Mouse (Mus musculus) liver, embryonic 13.5 days (tissue): ENCODE measurements at regions not wholly inside any gene's neighbourhood (a gene's known extent, or its start where the extent isn't known, plus 50 kb on each side); places are given as distances from the start of the nearest gene placed in this dataset.
A peak's percentile ranks its signal among the peaks of the same experiment; 100 is the strongest.

Source experiments
- ATAC-seq: fragments of 200-750 bp; cut with Nextera tagmentation; 2 replicates; pipeline ENCODE4 v1.8.0; 2017; ENCODE audit warnings: low read depth, mild to moderate bottlenecking, moderate number of reproducible peaks, moderate library complexity
- DNase-seq: peaks from one replicate; pipeline ENCODE4 v3.0.0; 2022
- H3K27ac ChIP-seq: fragments of 300-500 bp; sonication (generic); 2 replicates; pipeline ENCODE4 v1.5.1; 2015; ENCODE audit warnings: moderate library complexity, mild to moderate bottlenecking, inconsistent platforms
- H3K27me3 ChIP-seq: fragments of 300-500 bp; sonication (generic); 2 replicates; pipeline ENCODE4 v1.6.1; 2015; ENCODE audit warnings: mild to moderate bottlenecking, inconsistent platforms
- H3K36me3 ChIP-seq: fragments of 300-500 bp; sonication (generic); 2 replicates; pipeline ENCODE4 v1.6.1; 2015; ENCODE audit warnings: mild to moderate bottlenecking, inconsistent platforms
- H3K4me1 ChIP-seq: fragments of 300-500 bp; sonication (generic); replicated peaks from 2 replicates; pipeline ENCODE4 v1.6.1; 2015; ENCODE audit warnings: inconsistent platforms
- H3K4me2 ChIP-seq: fragments of 300-500 bp; sonication (generic); 2 replicates; pipeline ENCODE4 v1.6.1; 2015; ENCODE audit warnings: inconsistent platforms, mild to moderate bottlenecking, moderate library complexity
- H3K4me3 ChIP-seq: fragments of 300-500 bp; sonication (generic); replicated peaks from 2 replicates; pipeline ENCODE4 v1.5.1; 2015; ENCODE audit warnings: mild to moderate bottlenecking, inconsistent platforms
- H3K9ac ChIP-seq: fragments of 300-500 bp; sonication (generic); 2 replicates; pipeline ENCODE4 v1.6.1; 2015; ENCODE audit warnings: mild to moderate bottlenecking, inconsistent platforms
- H3K9me3 ChIP-seq: fragments of 300-500 bp; sonication (generic); replicated peaks from 2 replicates; pipeline ENCODE4 v1.6.1; 2016; ENCODE audit warnings: inconsistent platforms
- WGBS: fragments of 180-500 bp; shearing (Covaris S2); methylation state at CpG from one replicate; pipeline ENCODE4 v1.1.7; 2015; ENCODE audit not compliant: insufficient replicate concordance; 5-methylcytosine and 5-hydroxymethylcytosine counted together

GRCm38 (mm10) chr3:131698070-131698750, 133.6 kb downstream of the Papss1 start:
- DNase-seq (no peak), ATAC-seq (no peak)
- H3K9ac ChIP-seq, result no peak overlapping the region
- H3K27ac ChIP-seq, result no peak overlapping the region
- H3K4me3 ChIP-seq, result no peak overlapping the region
- H3K36me3 ChIP-seq, result no peaks in the 10 kb centered on the region
- WGBS, result 52% methylated on average over 3 of the region's 3 CpGs
- no peak overlapping the region for H3K4me2 ChIP-seq
- no peaks in the 10 kb centered on the region for H3K4me1 ChIP-seq
- H3K9me3 ChIP-seq, result no peaks in the 10 kb centered on the region
- H3K27me3 ChIP-seq, result no peaks in the 10 kb centered on the region

GRCm38 (mm10) chr3:131703134-131703533, 138.6 kb downstream of the Papss1 start:
- Histone ChIP-seq H3K36me3 (no peaks in the 10 kb centered on the region), H3K9ac (no peak overlapping the region), H3K27ac (no peak overlapping the region), H3K9me3 (no peaks in the 10 kb centered on the region), H3K4me2 (no peak overlapping the region), H3K27me3 (no peaks in the 10 kb centered on the region), H3K4me1 (no peaks in the 10 kb centered on the region), H3K4me3 (no peak overlapping the region)
- DNase-seq (no peak), ATAC-seq (no peak)

GRCm38 (mm10) chr3:131713532-131713931, 149.0 kb downstream of the Papss1 start:
- no peak for DNase-seq
- Histone ChIP-seq H3K27ac (no peak overlapping the region), H3K9ac (no peak overlapping the region), H3K4me1 (no peaks in the 10 kb centered on the region), H3K9me3 (no peaks in the 10 kb centered on the region), H3K4me3 (no peak overlapping the region), H3K4me2 (no peak overlapping the region), H3K27me3 (no peaks in the 10 kb centered on the region), H3K36me3 (no peaks in the 10 kb centered on the region)
- 59% methylated on average over 8 of the region's 8 CpGs for WGBS
- ATAC-seq, result no peak

- DNase-seq, result no peak
- H3K9me3 ChIP-seq, result no peaks in the 10 kb centered on the region
- H3K36me3 ChIP-seq, result no peaks in the 10 kb centered on the region
- ATAC-seq, result no peak
- no peak overlapping the region for H3K27ac ChIP-seq
- H3K27me3 ChIP-seq, result no peaks in the 10 kb centered on the region
- no peaks in the 10 kb centered on the region for H3K4me1 ChIP-seq
- H3K4me3 ChIP-seq, result no peak overlapping the region
- 60% methylated on average over 8 of the region's 8 CpGs for WGBS
- no peak overlapping the region for H3K4me2 ChIP-seq
- H3K9ac ChIP-seq, result no peak overlapping the region
These were observed 154.2 kb downstream of the Papss1 start for GRCm38 (mm10) chr3:131718761-131719160.

- Histone ChIP-seq H3K27ac (peak overlapping the region; percentile 34; the same call in 1 of the 2 replicates), H3K4me1 (peaks cover 7% of the 10 kb centered on the region), H3K4me3 (no peak overlapping the region), H3K9me3 (no peaks in the 10 kb centered on the region), H3K4me2 (peak overlapping the region; percentile 28), H3K36me3 (no peaks in the 10 kb centered on the region), H3K9ac (no peak overlapping the region), H3K27me3 (no peaks in the 10 kb centered on the region)
- peak; percentile 100 for ATAC-seq
- 25% methylated on average over 3 of the region's 3 CpGs for WGBS
- peak; percentile 8 for DNase-seq
These were observed 164.1 kb downstream of the Papss1 start for GRCm38 (mm10) chr3:131728618-131729017.

GRCm38 (mm10) chr3:131734226-131734625, 169.7 kb downstream of the Papss1 start:
- 66% methylated on average over 6 of the region's 6 CpGs for WGBS
- H3K36me3 ChIP-seq, result no peaks in the 10 kb centered on the region
- H3K27ac ChIP-seq, result no peak overlapping the region
- DNase-seq (no peak), ATAC-seq (no peak)
- H3K9ac ChIP-seq, result no peak overlapping the region
- H3K4me3 ChIP-seq, result no peak overlapping the region
- H3K4me2 ChIP-seq, result no peak overlapping the region
- H3K27me3 ChIP-seq, result no peaks in the 10 kb centered on the region
- peaks cover under 1% of the 10 kb centered on the region; the same call in 1 of the 2 replicates for H3K4me1 ChIP-seq
- no peaks in the 10 kb centered on the region for H3K9me3 ChIP-seq

- no peaks in the 10 kb centered on the region for H3K27me3 ChIP-seq
- H3K27ac ChIP-seq, result no peak overlapping the region
- no peaks in the 10 kb centered on the region for H3K9me3 ChIP-seq
- no peak overlapping the region for H3K4me2 ChIP-seq
- no peak overlapping the region for H3K4me3 ChIP-seq
- no peak overlapping the region for H3K9ac ChIP-seq
- no peaks in the 10 kb centered on the region for H3K36me3 ChIP-seq
- no peaks in the 10 kb centered on the region for H3K4me1 ChIP-seq
- ATAC-seq, result no peak
- DNase-seq, result no peak
- WGBS, result 64% methylated on average over 6 of the region's 6 CpGs
These were observed 172.9 kb downstream of the Papss1 start for GRCm38 (mm10) chr3:131737461-131737860.

GRCm38 (mm10) chr3:131737953-131738598, 173.5 kb downstream of the Papss1 start:
- no peak overlapping the region for H3K27ac ChIP-seq

GRCm38 (mm10) chr3:131755537-131755936, 191.0 kb downstream of the Papss1 start:
- no peaks in the 10 kb centered on the region for H3K4me1 ChIP-seq
- no peak overlapping the region for H3K9ac ChIP-seq
- H3K9me3 ChIP-seq, result 0 out of 2 replicates have a peak, but pooled peaks cover 3% of the 10 kb centered on the region
- WGBS, result 45% methylated on average over 2 of the region's 2 CpGs
- H3K4me3 ChIP-seq, result no peak overlapping the region
- ATAC-seq (no peak), DNase-seq (no peak)
- no peak overlapping the region for H3K4me2 ChIP-seq
- H3K27me3 ChIP-seq, result no peaks in the 10 kb centered on the region
- no peak overlapping the region for H3K27ac ChIP-seq
- H3K36me3 ChIP-seq, result no peaks in the 10 kb centered on the region

More at GRCm38 (mm10) chr3:131737953-131738598, 173.5 kb downstream of the Papss1 start:
- DNase-seq (no peak), ATAC-seq (no peak)
- Histone ChIP-seq H3K36me3 (no peaks in the 10 kb centered on the region), H3K4me2 (no peak overlapping the region), H3K4me1 (no peaks in the 10 kb centered on the region), H3K4me3 (no peak overlapping the region), H3K9me3 (no peaks in the 10 kb centered on the region), H3K27me3 (no peaks in the 10 kb centered on the region), H3K9ac (no peak overlapping the region)
- 71% methylated on average over 17 of the region's 17 CpGs for WGBS

GRCm38 (mm10) chr3:131756126-131756525, 191.6 kb downstream of the Papss1 start:
- H3K27ac ChIP-seq, result no peak overlapping the region
- no peaks in the 10 kb centered on the region for H3K27me3 ChIP-seq
- ATAC-seq, result no peak
- WGBS, result 55% methylated on average over 5 of the region's 5 CpGs
- H3K36me3 ChIP-seq, result no peaks in the 10 kb centered on the region
- DNase-seq, result no peak
- H3K4me2 ChIP-seq, result no peak overlapping the region
- no peaks in the 10 kb centered on the region for H3K4me1 ChIP-seq
- H3K4me3 ChIP-seq, result no peak overlapping the region
- H3K9ac ChIP-seq, result no peak overlapping the region
- 0 out of 2 replicates have a peak, but pooled peaks cover 3% of the 10 kb centered on the region for H3K9me3 ChIP-seq

GRCm38 (mm10) chr3:131769976-131770375, 205.4 kb downstream of the Papss1 start:
- Histone ChIP-seq H3K9me3 (no peaks in the 10 kb centered on the region; the same call in 1 of the 2 replicates), H3K4me1 (no peaks in the 10 kb centered on the region), H3K4me2 (no peak overlapping the region), H3K27me3 (no peaks in the 10 kb centered on the region), H3K9ac (no peak overlapping the region), H3K36me3 (no peaks in the 10 kb centered on the region), H3K4me3 (no peak overlapping the region), H3K27ac (no peak overlapping the region)
- no peak for ATAC-seq
- 38% methylated on average over 1 of the region's 1 CpGs for WGBS
- no peak for DNase-seq

GRCm38 (mm10) chr3:131770486-131770885, 205.9 kb downstream of the Papss1 start:
- H3K36me3 ChIP-seq, result no peaks in the 10 kb centered on the region
- no peak for ATAC-seq
- H3K9ac ChIP-seq, result no peak overlapping the region
- no peak overlapping the region for H3K4me3 ChIP-seq
- DNase-seq, result no peak
- 63% methylated on average over 1 of the region's 1 CpGs for WGBS
- H3K9me3 ChIP-seq, result no peaks in the 10 kb centered on the region; the same call in 1 of the 2 replicates
- no peaks in the 10 kb centered on the region for H3K27me3 ChIP-seq
- no peak overlapping the region for H3K4me2 ChIP-seq
- no peaks in the 10 kb centered on the region for H3K4me1 ChIP-seq
- H3K27ac ChIP-seq, result no peak overlapping the region
